Mouse (Mus musculus) kidney, adult 18-20 months (tissue): ENCODE measurements around the gene Cd37.

Experiments used
- DNase-seq: peaks from one replicate; pipeline ENCODE4 v3.0.0; 2021

Gene Cd37

GRCm38 (mm10) chr7:45198435-45198834 lies 40.5 kb downstream of the Cd37 start:
- DNase-seq = peak; percentile 76

GRCm38 (mm10) chr7:45196994-45197393 lies 41.9 kb downstream of the Cd37 start:
- DNase-seq = no peak

GRCm38 (mm10) chr7:45196176-45196535 lies 42.8 kb downstream of the Cd37 start:
- DNase-seq = no peak

GRCm38 (mm10) chr7:45195341-45196175 lies 43.4 kb downstream of the Cd37 start:
- no peak for DNase-seq

DNA sequence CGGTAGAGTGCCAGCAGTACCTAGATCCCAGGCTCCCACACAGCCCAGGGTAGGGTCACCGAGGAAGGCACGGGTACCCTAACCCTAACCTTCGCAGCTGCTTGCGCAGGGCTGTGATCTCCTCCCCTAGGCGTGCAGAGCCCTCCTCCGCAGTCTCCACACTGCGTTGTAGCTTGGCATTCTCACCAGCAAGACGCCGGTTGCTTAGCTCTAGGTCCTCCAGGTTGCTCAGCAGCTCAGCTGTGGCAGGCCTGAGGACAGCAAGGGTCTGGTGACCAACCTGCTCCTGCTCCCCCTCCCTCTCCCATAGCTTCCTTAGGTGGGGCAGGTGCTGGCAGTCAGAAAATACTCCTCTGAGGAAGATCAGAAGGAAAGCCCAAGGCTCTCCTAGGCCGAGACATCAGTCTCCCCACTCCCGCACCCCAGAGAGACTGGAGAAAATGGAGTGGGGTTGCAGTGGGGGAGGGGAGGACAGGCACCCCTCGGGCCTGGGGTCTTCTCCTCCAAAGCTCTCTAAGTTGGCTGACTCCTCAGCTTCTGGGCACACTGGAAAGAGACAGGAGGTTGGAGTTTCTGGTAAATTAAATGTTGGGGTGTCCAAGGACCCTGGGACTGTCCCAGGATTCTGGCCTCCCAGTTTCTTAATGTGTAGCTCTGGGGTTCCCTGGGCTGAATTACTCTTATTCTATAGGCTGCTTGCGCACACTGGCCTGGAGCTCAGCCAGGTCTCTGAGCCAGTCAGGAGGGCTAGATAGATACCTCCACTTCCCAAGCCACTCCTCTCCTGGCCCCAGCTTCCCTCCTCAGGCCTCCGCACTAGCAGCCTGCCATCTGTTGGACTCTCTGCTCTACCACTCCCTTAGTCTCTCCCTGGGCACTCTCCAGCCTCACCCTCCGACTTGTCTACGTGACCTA lies 44.8 kb downstream of the Cd37 start:
- DNase-seq = no peak

DNA sequence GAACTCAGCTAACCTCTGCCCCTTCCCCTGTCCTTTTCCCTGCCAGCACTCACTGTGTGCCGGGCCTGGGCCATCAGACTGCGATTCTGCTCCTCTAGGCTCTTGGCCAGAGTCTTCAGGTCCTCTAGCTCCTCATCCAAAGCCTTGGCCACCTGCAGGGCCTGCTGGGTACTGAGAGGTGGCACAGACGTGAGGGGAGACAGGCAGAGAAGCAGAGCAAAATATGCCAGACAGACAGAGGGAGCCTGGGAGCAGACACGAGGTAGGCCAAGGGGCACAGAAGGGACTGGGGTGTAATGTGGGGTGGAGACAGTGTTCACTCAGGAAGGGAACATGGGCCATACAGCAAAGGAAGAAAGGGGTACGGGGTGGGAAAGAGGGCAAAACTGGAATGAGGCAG lies 45.5 kb downstream of the Cd37 start:
- DNase-seq = no peak

GRCm38 (mm10) chr7:45192585-45193310 lies 46.2 kb downstream of the Cd37 start:
- DNase-seq = no peak

- no peak for DNase-seq
Measured at GRCm38 (mm10) chr7:45191803-45192363, 47.0 kb downstream of the Cd37 start.

GRCm38 (mm10) chr7:45191161-45191560 lies 47.8 kb downstream of the Cd37 start:
- no peak for DNase-seq

- DNase-seq = no peak
Measured at GRCm38 (mm10) chr7:45190186-45190585, 48.7 kb downstream of the Cd37 start.

GRCm38 (mm10) chr7:45189600-45189999 lies 49.3 kb downstream of the Cd37 start:
- DNase-seq = no peak

DNA sequence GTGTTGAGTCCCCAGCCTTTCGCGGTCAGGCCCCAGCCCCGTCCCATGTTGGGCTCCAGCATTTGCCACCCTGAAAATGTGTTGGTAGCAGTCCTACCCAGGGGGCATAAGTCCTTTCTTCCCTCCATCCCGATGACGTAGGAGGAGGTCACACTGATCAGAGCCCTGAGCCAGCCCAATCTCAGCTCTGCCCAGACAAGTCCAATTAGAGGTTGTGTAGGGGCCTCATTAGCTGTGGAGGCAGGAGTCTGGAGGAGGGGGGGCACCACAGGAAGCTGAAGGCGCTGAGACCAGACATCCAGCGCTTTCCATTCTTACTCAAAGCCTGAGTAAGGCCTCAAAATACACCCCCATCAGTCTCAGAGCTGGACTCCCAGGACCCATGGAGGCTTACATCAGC lies 53.0 kb downstream of the Cd37 start:
- no peak for DNase-seq

- no peak for DNase-seq
Measured at GRCm38 (mm10) chr7:45183672-45184071, 55.2 kb downstream of the Cd37 start.
